Mouse (Mus musculus) urinary bladder, postnatal 4 days (tissue): Measurements from ENCODE around the gene Rbms3.

Experiments
- DNase-seq, 2 experiments: peaks; one replicate each; pipeline ENCODE4 v3.0.0; 2021 to 2022; ENCODE audit warnings: low spot score in 2 of 2

Gene Rbms3

GRCm38 (mm10) chr9:116977428-116977827 is 652.3 kb downstream of the Rbms3 start:
- peak in 1 of 2 experiments; percentile 36 for DNase-seq

- no peak for DNase-seq
Measured at GRCm38 (mm10) chr9:116976575-116977408, 652.9 kb downstream of the Rbms3 start.

GRCm38 (mm10) chr9:116975269-116975668 is 654.4 kb downstream of the Rbms3 start:
- DNase-seq, result no peak

- no peak for DNase-seq
Measured at GRCm38 (mm10) chr9:116974134-116974533, 655.6 kb downstream of the Rbms3 start.

GRCm38 (mm10) chr9:116973594-116973993 is 656.1 kb downstream of the Rbms3 start:
- DNase-seq, result no peak

- DNase-seq, result no peak
Measured at GRCm38 (mm10) chr9:116967317-116967716, 662.4 kb downstream of the Rbms3 start.

- no peak for DNase-seq
Measured at GRCm38 (mm10) chr9:116965691-116966090, 664.0 kb downstream of the Rbms3 start.

- no peak for DNase-seq
Measured at GRCm38 (mm10) chr9:116956156-116956555, 673.6 kb downstream of the Rbms3 start.

- DNase-seq, result no peak
Measured at GRCm38 (mm10) chr9:116948211-116948610, 681.5 kb downstream of the Rbms3 start.

GRCm38 (mm10) chr9:116947369-116947768 is 682.3 kb downstream of the Rbms3 start:
- DNase-seq, result no peak

- DNase-seq, result no peak
Measured at GRCm38 (mm10) chr9:116946787-116947186, 682.9 kb downstream of the Rbms3 start.

- DNase-seq, result no peak
Measured at GRCm38 (mm10) chr9:116945689-116946088, 684.0 kb downstream of the Rbms3 start.

GRCm38 (mm10) chr9:116943902-116944301 is 685.8 kb downstream of the Rbms3 start:
- no peak for DNase-seq

GRCm38 (mm10) chr9:116941116-116941515 is 688.6 kb downstream of the Rbms3 start:
- no peak for DNase-seq

GRCm38 (mm10) chr9:116940693-116941092 is 689.0 kb downstream of the Rbms3 start:
- no peak for DNase-seq

- no peak for DNase-seq
Measured at GRCm38 (mm10) chr9:116928338-116928737, 701.4 kb downstream of the Rbms3 start.

GRCm38 (mm10) chr9:116923151-116923550 is 706.6 kb downstream of the Rbms3 start:
- no peak for DNase-seq

- no peak for DNase-seq
Measured at GRCm38 (mm10) chr9:116922561-116922960, 707.2 kb downstream of the Rbms3 start.

- DNase-seq, result no peak
Measured at GRCm38 (mm10) chr9:116919441-116920019, 710.2 kb downstream of the Rbms3 start.

GRCm38 (mm10) chr9:116912493-116912847 is 717.2 kb downstream of the Rbms3 start:
- no peak for DNase-seq

- DNase-seq, result no peak
Measured at GRCm38 (mm10) chr9:116911781-116912492, 717.8 kb downstream of the Rbms3 start.

- DNase-seq, result no peak
Measured at GRCm38 (mm10) chr9:116909511-116909910, 720.2 kb downstream of the Rbms3 start.

- no peak for DNase-seq
Measured at GRCm38 (mm10) chr9:116906955-116907354, 722.8 kb downstream of the Rbms3 start.
